Comparison of ENCODE assay signal across 15 mouse cellular contexts in the genomic region with DNA sequence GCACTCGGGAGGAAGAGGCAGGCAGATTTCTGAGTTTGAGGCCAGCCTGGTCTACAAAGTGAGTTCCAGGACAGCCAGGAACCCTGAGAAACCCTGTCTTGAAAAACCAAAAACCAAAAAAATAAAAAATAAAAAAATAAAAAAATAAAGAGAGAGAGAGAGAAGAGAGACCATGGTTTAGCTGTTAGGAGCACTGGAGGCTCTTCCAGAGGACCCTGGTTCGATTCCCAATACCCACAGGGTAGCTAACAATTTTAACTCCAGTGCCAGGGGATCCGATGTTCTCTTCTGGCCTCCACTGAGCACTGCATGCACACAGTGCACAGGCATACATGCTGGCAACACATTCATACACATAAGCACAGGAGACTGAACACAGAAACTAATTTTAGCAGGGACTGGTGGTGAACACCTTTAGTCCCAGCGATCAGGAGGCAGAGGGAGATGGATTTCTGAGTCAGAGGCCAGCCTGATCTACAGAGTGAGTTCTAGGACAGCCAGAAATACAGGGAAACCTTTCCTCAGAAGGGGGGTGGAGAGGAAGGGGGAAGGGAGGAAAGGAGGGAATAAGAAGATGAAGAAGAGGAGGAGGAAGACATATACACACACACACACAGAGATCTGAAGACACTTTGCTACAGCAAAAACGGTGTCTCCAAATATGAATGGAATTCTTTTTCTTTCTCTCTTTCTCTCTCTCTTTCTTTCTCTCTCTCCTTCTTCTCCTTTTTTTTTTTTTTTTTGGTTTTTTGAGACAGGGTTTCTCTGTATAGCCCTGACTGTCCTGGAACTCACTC.
"Had no signal": no experiment of that assay in that cellular context is flagged by ENCODE, and none has a peak within 500 bp of the region (broad histone marks: within the 10 kb centered on the region; RNA-seq: fewer than 3 reads in every experiment).

No protein-coding gene starts in this region.

- H3K4me3 ChIP-seq: neural tube, embryonic 15.5 days; stomach, embryonic 15.5 days had no signal

- H3K9me3 ChIP-seq: neural tube, embryonic 15.5 days; stomach, embryonic 15.5 days had no signal

- H3K4me1 ChIP-seq: neural tube, embryonic 15.5 days; stomach, embryonic 15.5 days had no signal

- H3K27ac ChIP-seq: neural tube, embryonic 15.5 days; stomach, embryonic 15.5 days; stomach, postnatal 0 days had no signal

- H3K9ac ChIP-seq: neural tube, embryonic 15.5 days; stomach, embryonic 15.5 days had no signal

- H3K27me3 ChIP-seq: neural tube, embryonic 15.5 days; stomach, embryonic 15.5 days had no signal

- H3K4me2 ChIP-seq: neural tube, embryonic 15.5 days; stomach, embryonic 15.5 days had no signal

- DNase-seq: retina, postnatal 1 day; right cerebral cortex, adult 18-20 months; right cerebral cortex, postnatal 14 days; right cerebral cortex, postnatal 25 days; right cerebral cortex, postnatal 4 days; spleen, adult 18-20 months; thymus, adult 18-20 months; thymus, adult 2 months; thymus, postnatal 14 days; thymus, postnatal 25 days; thymus, postnatal 36 days; thymus, postnatal 4 days had no signal
